Mouse (Mus musculus) cerebellum, adult 8-10 months (tissue): Measurements from ENCODE around the gene Nr1h5.
A peak's percentile ranks its signal among the peaks of the same experiment; 100 is the strongest.

ENCODE experiments used
- DNase-seq: peaks from one replicate; pipeline ENCODE4 v3.0.0; 2022

The Nr1h5 gene

GRCm38 (mm10) chr3:102964033-102964432, at the start of gene Nr1h5:
Gene Nr1h5, minus strand, starts transcription at chr3:102964133.
- DNase-seq: no peak

GRCm38 (mm10) chr3:103001595-103001994, 37.7 kb upstream of the Nr1h5 start:
- DNase-seq: no peak

- DNase-seq: no peak
Observed at GRCm38 (mm10) chr3:102997591-102997990, 33.7 kb upstream of the Nr1h5 start.

- DNase-seq: no peak
Observed at GRCm38 (mm10) chr3:102997036-102997435, 33.1 kb upstream of the Nr1h5 start.

- peak; percentile 91 for DNase-seq
Observed at GRCm38 (mm10) chr3:102995605-102996321, 31.8 kb upstream of the Nr1h5 start, which contains the start of gene Sike1. Gene Sike1, plus strand, starts transcription at chr3:102995708.

- DNase-seq: no peak
Observed at GRCm38 (mm10) chr3:102995233-102995604, 31.3 kb upstream of the Nr1h5 start.

- no peak for DNase-seq
Observed at GRCm38 (mm10) chr3:102992936-102993335, 29.0 kb upstream of the Nr1h5 start.

- DNase-seq: no peak
Observed at GRCm38 (mm10) chr3:102991041-102991440, 27.1 kb upstream of the Nr1h5 start.

- no peak for DNase-seq
Observed at GRCm38 (mm10) chr3:102980349-102980736, 16.4 kb upstream of the Nr1h5 start.

- no peak for DNase-seq
Observed at GRCm38 (mm10) chr3:102979550-102980348, 15.8 kb upstream of the Nr1h5 start.

GRCm38 (mm10) chr3:102976906-102977305, 13.0 kb upstream of the Nr1h5 start:
- DNase-seq: no peak

- DNase-seq: no peak
Observed at GRCm38 (mm10) chr3:102970508-102970907, 6.6 kb upstream of the Nr1h5 start.

GRCm38 (mm10) chr3:102970067-102970466, 6.1 kb upstream of the Nr1h5 start:
- no peak for DNase-seq

- no peak for DNase-seq
Observed at GRCm38 (mm10) chr3:102955596-102955995, 8.3 kb downstream of the Nr1h5 start.

GRCm38 (mm10) chr3:102955143-102955542, 8.8 kb downstream of the Nr1h5 start:
- DNase-seq: no peak

GRCm38 (mm10) chr3:102954476-102954875, 9.5 kb downstream of the Nr1h5 start:
- no peak for DNase-seq

GRCm38 (mm10) chr3:102946861-102947260, 17.1 kb downstream of the Nr1h5 start:
- no peak for DNase-seq

- no peak for DNase-seq
Observed at GRCm38 (mm10) chr3:102946312-102946711, 17.6 kb downstream of the Nr1h5 start.

- no peak for DNase-seq
Observed at GRCm38 (mm10) chr3:102938100-102938499, 25.8 kb downstream of the Nr1h5 start.

GRCm38 (mm10) chr3:102935451-102936354, 28.2 kb downstream of the Nr1h5 start, which contains the start of gene Sycp1:
Gene Sycp1, minus strand, starts transcription at chr3:102936100.
- no peak for DNase-seq

GRCm38 (mm10) chr3:102899136-102899535, 64.8 kb downstream of the Nr1h5 start:
- DNase-seq: no peak
